Mouse (Mus musculus) small intestine, adult 2 months (tissue): ENCODE results near the gene Khdrbs1. TPM values are rescaled to one million over a fixed set of nuclear protein-coding genes. Genes with fewer than 3 reads are reported as not detected.
"Not testable (repeated sequence)": the region's sequence is repeated elsewhere in the genome, so short reads cannot be mapped to it uniquely, and the experiment has no call there.

Source experiments
- H3K27ac ChIP-seq: fragments of 200-500 bp; 2 replicates; pipeline ENCODE4 v1.5.1; 2012; ENCODE audit warnings: low read depth, low read length, control low read depth, inconsistent platforms; ENCODE audit not compliant: insufficient read depth
- H3K27me3 ChIP-seq: fragments of 200-500 bp; 2 replicates; pipeline ENCODE4 v1.6.1; 2012; ENCODE audit warnings: mild to moderate bottlenecking, moderate library complexity, low read length, inconsistent platforms; ENCODE audit not compliant: control insufficient read depth, insufficient read depth
- H3K36me3 ChIP-seq: fragments of 200-500 bp; 2 replicates; pipeline ENCODE4 v1.6.1; 2012; ENCODE audit warnings: mild to moderate bottlenecking, low read length, control low read depth, inconsistent platforms; ENCODE audit not compliant: control insufficient read depth, insufficient read depth
- H3K4me1 ChIP-seq: fragments of 200-500 bp; 2 replicates; pipeline ENCODE4 v1.6.1; 2012; ENCODE audit warnings: low read length, inconsistent platforms, mixed read lengths; ENCODE audit not compliant: control insufficient read depth, insufficient read depth, insufficient read length
- H3K4me3 ChIP-seq: fragments of 200-500 bp; 2 replicates; pipeline ENCODE4 v1.5.1; 2012; ENCODE audit warnings: low read depth, mild to moderate bottlenecking, control low read depth, inconsistent platforms, low read length, moderate library complexity
- CTCF ChIP-seq: fragments of 200-500 bp; IDR thresholded peaks from 2 replicates; pipeline ENCODE4 v1.5.1; 2012; ENCODE audit warnings: low read depth, mild to moderate bottlenecking, control low read depth, inconsistent platforms, low read length, moderate library complexity, mixed read lengths; ENCODE audit not compliant: insufficient replicate concordance, insufficient read length; ENCODE audit errors: extremely low read depth
- POLR2A ChIP-seq: fragments of 200-500 bp; IDR thresholded peaks from 2 replicates; pipeline ENCODE4 v1.6.1; 2012; ENCODE audit warnings: low read depth, mild to moderate bottlenecking, control low read depth, inconsistent platforms, low read length, moderate library complexity
- WGBS: fragments of 180-500 bp; shearing (Covaris S2); methylation state at CpG from one replicate; pipeline ENCODE4 v1.1.7; 2018; 5-methylcytosine and 5-hydroxymethylcytosine counted together
- polyA plus RNA-seq: library from polyadenylated mRNA; depleted of rRNA; stranded (reverse); fragments of >200 nt; gene quantifications from 2 replicates; pipeline ENCODE4 v1.2.3, GENCODE M21; 2012

Gene Khdrbs1
- polyA plus RNA-seq, 1 experiment: 58.7 TPM

DNA sequence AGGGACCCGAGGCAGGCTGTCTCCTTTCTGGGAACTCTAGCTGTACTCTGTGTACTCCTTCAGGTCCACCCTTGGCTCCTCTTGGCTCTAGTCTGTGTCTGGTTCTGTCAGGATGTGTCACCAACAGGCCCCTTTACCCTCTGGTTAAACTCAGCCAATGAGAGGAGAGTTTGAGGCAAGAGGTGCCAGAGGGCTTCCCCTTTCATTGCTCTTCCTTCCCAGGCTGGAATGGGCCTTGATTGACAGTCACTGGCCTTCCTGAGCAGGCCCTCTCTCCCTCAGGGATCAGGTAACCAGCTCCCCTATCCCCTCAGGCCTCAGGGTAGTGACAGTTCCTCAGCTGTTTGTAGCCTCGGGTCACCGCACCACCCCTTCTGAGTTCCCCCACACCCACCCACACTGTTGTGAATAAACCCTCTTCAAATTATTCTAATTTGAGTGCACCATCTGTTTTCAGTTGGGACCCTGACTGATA, 40.8 kb upstream of the Khdrbs1 start:
- Histone ChIP-seq H3K27ac (peak overlapping the region; percentile 7), H3K4me1 (peaks cover 2% of the 10 kb centered on the region; the same call in 1 of the 2 replicates), H3K36me3 (no peaks in the 10 kb centered on the region), H3K4me3 (no peak overlapping the region), H3K27me3 (no peaks in the 10 kb centered on the region)
- TF ChIP-seq CTCF (no peak), POLR2A (no peak)
- WGBS: 70% methylated on average over 3 of the region's 3 CpGs

DNA sequence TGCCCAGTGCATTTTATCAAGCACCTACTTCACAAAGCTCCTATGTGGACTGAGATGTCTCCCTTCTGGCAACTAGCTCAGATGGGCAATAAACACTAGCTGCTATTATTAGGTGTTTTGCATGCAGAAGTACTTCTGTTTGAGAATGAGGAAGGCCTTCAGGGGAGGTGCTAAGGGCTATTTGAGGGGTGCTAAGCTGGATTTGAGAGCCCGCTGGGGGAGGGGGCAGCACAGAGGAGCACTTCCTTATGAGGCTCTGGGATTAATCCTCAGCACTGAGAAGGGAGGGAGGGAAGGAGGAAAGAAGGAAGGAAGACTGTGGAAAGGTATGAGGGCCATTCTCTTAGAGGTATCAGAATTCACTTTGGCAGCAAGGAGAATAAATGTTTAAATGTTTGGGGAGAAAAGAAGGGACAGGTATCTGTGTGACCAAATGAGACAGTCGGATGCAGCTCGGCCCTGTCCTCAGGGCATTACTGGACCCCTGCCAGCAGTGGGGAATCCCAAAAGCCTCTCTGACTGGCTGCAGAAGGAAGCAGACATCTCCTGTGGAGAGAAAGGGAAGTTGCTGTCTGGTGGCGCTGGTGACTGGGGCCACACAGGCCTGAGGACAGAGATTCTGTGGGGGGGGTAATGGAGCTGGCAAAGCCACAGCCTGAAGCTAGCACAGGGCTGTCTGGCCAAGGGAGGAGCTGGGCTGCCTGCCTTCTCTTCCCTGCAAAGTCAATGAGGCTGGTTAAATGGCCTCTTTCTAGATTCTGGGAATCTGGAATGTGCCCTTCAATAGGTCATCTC, 40.0 kb upstream of the Khdrbs1 start:
- 26% methylated on average over 4 of the region's 4 CpGs for WGBS
- TF ChIP-seq POLR2A (no peak), CTCF (no peak)

DNA sequence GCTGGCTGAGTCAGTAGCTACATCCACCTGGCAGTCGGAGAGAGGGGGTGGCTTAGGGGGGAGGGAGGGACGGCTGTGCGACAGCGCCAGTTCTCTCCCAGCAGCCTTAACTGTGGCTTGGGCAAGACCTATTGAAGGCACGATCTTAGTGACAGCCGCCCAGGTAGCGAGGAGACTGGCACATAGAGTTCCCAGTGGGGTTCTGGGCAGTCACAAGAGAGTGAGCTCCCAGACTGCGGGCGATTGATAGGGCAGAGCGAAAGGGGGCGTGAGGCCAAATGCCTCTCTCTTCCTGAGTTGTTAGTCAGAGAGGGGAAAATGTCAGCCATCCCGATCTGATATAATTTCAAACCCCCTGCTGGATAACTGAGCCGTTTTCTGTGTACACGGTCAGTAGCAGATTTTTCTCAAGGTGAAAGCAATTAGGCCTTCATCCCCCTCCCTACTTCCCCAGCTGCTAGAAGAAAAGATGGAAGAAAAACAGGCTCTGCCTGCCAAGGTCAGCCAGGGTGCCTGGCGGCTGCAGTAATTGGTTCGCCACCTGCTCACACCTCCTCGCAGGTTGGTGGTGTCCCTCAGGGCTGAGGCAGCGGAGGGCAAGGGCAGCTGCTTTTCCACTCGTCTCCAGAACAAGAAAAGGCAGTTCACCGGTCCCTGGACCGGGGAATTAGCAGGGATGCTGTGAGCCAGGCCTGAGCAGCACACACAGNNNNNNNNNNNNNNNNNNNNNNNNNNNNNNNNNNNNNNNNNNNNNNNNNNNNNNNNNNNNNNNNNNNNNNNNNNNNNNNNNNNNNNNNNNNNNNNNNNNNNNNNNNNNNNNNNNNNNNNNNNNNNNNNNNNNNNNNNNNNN, 29.8 kb upstream of the Khdrbs1 start:
- H3K27me3 ChIP-seq: peaks cover 7% of the 10 kb centered on the region; the same call in 1 of the 2 replicates
- peaks cover 3% of the 10 kb centered on the region; the same call in 1 of the 2 replicates for H3K4me1 ChIP-seq
- no peaks in the 10 kb centered on the region for H3K36me3 ChIP-seq
- TF ChIP-seq POLR2A (no peak), CTCF (no peak)
- no peak overlapping the region; the same call in 1 of the 2 replicates for H3K4me3 ChIP-seq
- 6% methylated on average over 21 of the region's 21 CpGs for WGBS
- no peak overlapping the region for H3K27ac ChIP-seq

More for the DNA sequence above, 40.0 kb upstream of the Khdrbs1 start:
- Histone ChIP-seq H3K4me1 (peaks cover 2% of the 10 kb centered on the region; the same call in 1 of the 2 replicates), H3K36me3 (no peaks in the 10 kb centered on the region), H3K4me3 (no peak overlapping the region), H3K27ac (peak overlapping the region; percentile 53), H3K27me3 (no peaks in the 10 kb centered on the region)

DNA sequence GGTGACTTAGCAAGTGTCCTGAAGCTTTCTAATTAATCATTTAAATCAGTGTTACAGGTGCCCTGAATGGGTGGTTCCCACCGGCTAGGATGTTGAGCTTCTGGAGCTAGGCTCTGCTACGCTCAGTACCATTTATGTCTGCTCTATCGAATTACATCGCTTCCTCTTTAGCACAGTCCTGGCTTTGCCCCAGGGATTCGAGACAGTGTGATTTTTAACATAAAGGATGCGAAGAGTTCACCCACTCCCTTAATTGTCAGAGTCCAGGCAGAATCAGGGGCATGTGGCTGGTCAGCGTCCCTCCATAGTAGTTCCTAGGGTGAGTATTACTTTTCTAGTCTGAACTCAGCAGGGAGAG, 29.2 kb upstream of the Khdrbs1 start:
- 30% methylated on average over 7 of the region's 7 CpGs for WGBS
- TF ChIP-seq CTCF (no peak), POLR2A (no peak)
- H3K4me3 ChIP-seq: no peak overlapping the region

DNA sequence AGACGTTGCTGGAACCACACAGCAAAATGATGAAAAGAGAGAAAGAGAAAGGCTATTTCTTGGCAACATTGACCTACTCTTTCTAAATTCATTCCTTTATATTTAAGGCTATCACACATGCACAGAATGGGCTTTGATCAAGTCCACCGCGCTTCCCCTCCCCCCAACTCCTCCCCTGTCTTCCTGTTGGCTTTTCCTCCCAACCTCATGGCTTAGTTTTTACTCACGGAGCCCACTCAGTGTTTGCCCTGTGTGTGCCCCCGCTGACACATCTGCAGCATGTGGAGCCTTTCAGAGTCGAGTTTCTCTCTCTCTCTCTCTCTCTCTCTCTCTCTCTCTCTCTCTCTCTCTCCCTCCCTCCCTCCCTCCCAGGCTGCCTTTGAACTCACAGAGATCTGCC, 28.5 kb upstream of the Khdrbs1 start:
- Histone ChIP-seq H3K4me1 (peaks cover 3% of the 10 kb centered on the region; the same call in 1 of the 2 replicates), H3K27ac (no peak overlapping the region), H3K36me3 (no peaks in the 10 kb centered on the region), H3K4me3 (no peak overlapping the region), H3K27me3 (peaks cover 7% of the 10 kb centered on the region; the same call in 1 of the 2 replicates)
- 71% methylated on average over 6 of the region's 6 CpGs for WGBS
- TF ChIP-seq CTCF (no peak), POLR2A (no peak)

More for the DNA sequence above, 29.2 kb upstream of the Khdrbs1 start:
- H3K4me1 ChIP-seq: peaks cover 3% of the 10 kb centered on the region; the same call in 1 of the 2 replicates
- peaks cover 7% of the 10 kb centered on the region; the same call in 1 of the 2 replicates for H3K27me3 ChIP-seq
- H3K36me3 ChIP-seq: no peaks in the 10 kb centered on the region
- no peak overlapping the region for H3K27ac ChIP-seq

DNA sequence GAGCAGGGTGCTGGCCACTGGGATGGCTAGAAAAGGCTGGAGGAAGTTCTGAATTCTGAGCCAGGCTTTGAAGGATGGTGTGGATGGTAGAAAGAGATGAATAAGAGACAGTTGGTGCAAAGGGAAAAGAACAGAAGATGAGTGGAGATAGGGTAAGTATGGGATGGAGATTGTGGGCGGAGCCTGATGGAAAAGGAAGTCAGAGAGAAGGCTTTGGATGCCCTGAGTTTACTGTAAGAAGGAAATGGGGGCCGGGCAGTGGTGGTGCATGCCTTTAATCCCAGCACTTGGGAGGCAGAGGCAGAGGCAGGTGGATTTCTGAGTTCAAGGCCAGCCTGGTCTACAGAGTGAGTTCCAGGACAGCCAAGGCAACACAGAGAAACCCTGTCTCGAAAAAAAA, 26.6 kb upstream of the Khdrbs1 start:
- H3K4me3 ChIP-seq, H3K36me3 ChIP-seq, H3K4me1 ChIP-seq, H3K27ac ChIP-seq, H3K27me3 ChIP-seq: not testable (repeated sequence)
- 59% methylated on average over 3 of the region's 3 CpGs for WGBS

DNA sequence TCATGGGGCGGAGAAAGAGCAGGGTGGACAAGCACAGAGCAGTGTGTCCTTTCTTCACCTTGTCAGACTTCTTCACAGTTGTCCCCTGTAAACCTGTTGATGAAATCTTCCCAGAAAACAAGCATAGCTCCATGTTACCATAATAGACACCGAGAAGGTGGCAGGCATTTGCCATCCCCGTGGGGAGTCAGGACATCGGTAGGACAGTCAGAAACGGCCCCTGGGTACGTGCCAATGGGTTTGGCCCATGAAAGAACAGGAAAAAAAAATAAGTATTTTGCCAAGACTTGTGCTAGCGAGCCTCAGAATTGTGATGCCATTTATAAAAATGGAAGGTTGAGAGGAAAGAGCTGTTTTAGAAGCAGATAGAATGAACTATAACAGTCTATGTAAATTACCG, 25.7 kb upstream of the Khdrbs1 start:
- Histone ChIP-seq H3K27ac (no peak overlapping the region), H3K4me3 (no peak overlapping the region), H3K27me3 (peaks cover 7% of the 10 kb centered on the region; the same call in 1 of the 2 replicates), H3K4me1 (peaks cover 3% of the 10 kb centered on the region; the same call in 1 of the 2 replicates), H3K36me3 (no peaks in the 10 kb centered on the region)
- 76% methylated on average over 8 of the region's 8 CpGs for WGBS
- TF ChIP-seq CTCF (no peak), POLR2A (no peak)
